Mouse (Mus musculus) ES-E14 (cell line): ENCODE data around the gene Adap2.

ENCODE experiments used
- MAFK ChIP-seq: IDR thresholded peaks from 2 replicates; pipeline ENCODE4 v1.6.1; 2014; ENCODE audit warnings: mild to moderate bottlenecking, low read depth, low read length, inconsistent platforms; ENCODE audit not compliant: insufficient read depth
- ZC3H11A ChIP-seq: IDR thresholded peaks from 2 replicates; pipeline ENCODE4 v1.6.1; 2012; ENCODE audit warnings: low read depth, mild to moderate bottlenecking, inconsistent platforms, low read length, borderline replicate concordance
- ZNF384 ChIP-seq: IDR thresholded peaks from 2 replicates; pipeline ENCODE4 v1.6.1; 2012; ENCODE audit warnings: low read depth, low read length, inconsistent platforms

DNA sequence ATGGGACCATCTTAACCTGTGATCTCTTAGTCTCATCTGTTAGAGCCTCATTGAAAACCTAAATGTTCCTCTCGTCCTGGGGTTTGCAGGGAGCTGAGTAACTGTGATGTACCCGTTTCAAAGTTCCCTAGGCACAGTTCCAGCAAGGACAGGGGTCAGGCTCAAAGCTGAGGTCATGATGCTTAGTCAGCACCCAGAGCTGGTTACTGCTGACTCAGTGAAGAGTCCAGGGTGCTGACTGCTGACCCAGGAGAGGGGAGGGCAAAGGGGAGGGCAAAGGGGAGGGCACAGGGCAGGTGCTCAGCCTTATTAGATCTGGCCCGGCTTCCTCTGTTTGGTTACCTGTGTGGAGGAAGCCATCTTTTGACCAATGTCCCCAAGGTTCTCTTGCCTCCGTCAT lies 18.0 kb downstream of the Adap2 start:
- no peak for TF ChIP-seq ZNF384
- peak; percentile 82 for TF ChIP-seq MAFK
- TF ChIP-seq ZC3H11A, result no peak
